Mouse (Mus musculus): ENCODE measurements around the gene Arr3. TPM values are rescaled to one million over a fixed set of nuclear protein-coding genes. Genes with fewer than 3 reads are reported as not detected.

Gene Arr3
- total RNA-seq (2012; rRNA removed): not detected in 2 replicates

DNA sequence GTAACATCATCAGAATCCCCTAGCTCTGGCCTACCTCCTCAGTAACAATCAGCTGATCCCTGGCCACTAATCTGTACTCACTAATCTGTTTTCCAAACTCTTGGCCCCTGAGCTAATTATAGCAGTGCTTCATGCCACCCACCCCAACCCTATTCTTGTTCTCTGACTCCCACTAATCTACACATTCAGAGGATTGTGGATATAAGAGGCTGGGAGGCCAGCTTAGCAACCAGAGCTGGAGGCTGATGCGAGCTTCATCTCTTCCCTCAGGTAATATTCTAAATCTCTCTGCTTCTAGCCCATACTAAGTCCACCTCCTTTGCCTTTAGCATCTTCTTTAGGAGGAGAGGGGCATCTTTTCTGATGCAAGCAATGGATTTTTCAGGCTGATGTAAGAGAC, at the start of gene Arr3:
Arr3 (plus strand) TSS at position 184 of the 400 bp plus-strand sequence.
- H3K27ac ChIP-seq (ENCODE audit: insufficient read depth, low read depth, low read length, poor library complexity, severe bottlenecking): no peak within 1 kb of the TSS
- H3K9ac ChIP-seq (ENCODE audit: insufficient read depth, low read depth, low read length, poor library complexity, severe bottlenecking): no peak within 1 kb of the TSS
- H3K36me3 ChIP-seq (ENCODE audit: control insufficient read depth, insufficient read depth, low read length, poor library complexity, severe bottlenecking): no peaks in the 10 kb centered on the region
- no peak within 1 kb of the TSS for H3K4me3 ChIP-seq (ENCODE audit: insufficient read depth in 1 of 2, low read depth in 1 of 2, low read length in 2 of 2, poor library complexity in 1 of 2, severe bottlenecking in 1 of 2)
- H3K9me3 ChIP-seq (ENCODE audit: control insufficient read depth, insufficient read depth, low read depth, low read length): no peaks in the 10 kb centered on the region
- DNase-seq (ENCODE audit: low read depth, low spot score): no peak
- in situ Hi-C loops (cut with MboI; ENCODE audit: low sequenced_read_pairs in 2 of 2, unreplicated experiment in 2 of 2): no loop called here
- no peaks in the 10 kb centered on the region for H3K4me1 ChIP-seq (ENCODE audit: control insufficient read depth in 2 of 2, insufficient read depth in 2 of 2, low read length in 2 of 2, poor library complexity in 1 of 2)
- TF ChIP-seq HCFC1 (IDR thresholded peaks at IDR 0.05; ENCODE audit: borderline replicate concordance, insufficient read depth, low read length) (no peak), MAFK (IDR thresholded peaks at IDR 0.05; ENCODE audit: insufficient read depth, low read depth, low read length) (no peak), CHD2 (IDR thresholded peaks at IDR 0.05; ENCODE audit: low read depth, low read length) (no peak), ZC3H11A (IDR thresholded peaks at IDR 0.05; ENCODE audit: borderline replicate concordance, low read depth, low read length) (no peak), ZNF384 (IDR thresholded peaks at IDR 0.05; ENCODE audit: low read depth, low read length) (no peak)

DNA sequence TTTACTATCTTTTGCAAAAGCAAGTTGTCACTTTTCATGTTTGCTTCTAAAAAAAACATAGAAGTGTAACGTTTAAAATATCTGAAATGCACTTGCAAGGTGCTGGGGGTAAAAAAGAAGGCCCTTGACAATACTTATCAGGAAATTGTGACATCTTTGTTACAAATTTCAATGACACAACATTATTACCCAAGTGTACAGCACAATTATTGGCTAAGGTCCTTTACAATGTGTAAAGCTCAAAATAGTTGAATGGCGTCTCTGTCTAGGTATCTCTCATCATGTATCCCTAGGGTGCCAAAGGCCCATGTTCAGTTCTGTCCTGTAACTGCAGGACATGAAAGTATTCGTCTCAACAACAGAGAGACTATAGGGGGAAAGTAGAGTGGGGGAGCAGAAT, 49.3 kb upstream of the Arr3 start:
- Histone ChIP-seq H3K9me3 (ENCODE audit: control insufficient read depth, insufficient read depth, low read depth, low read length) (no peaks in the 10 kb centered on the region), H3K36me3 (ENCODE audit: control insufficient read depth, insufficient read depth, low read length, poor library complexity, severe bottlenecking) (no peaks in the 10 kb centered on the region), H3K4me1 (ENCODE audit: control insufficient read depth in 2 of 2, insufficient read depth in 2 of 2, low read length in 2 of 2, poor library complexity in 1 of 2) (no peaks in the 10 kb centered on the region), H3K4me3 (ENCODE audit: insufficient read depth in 1 of 2, low read depth in 1 of 2, low read length in 2 of 2, poor library complexity in 1 of 2, severe bottlenecking in 1 of 2) (no peak overlapping the region), H3K9ac (ENCODE audit: insufficient read depth, low read depth, low read length, poor library complexity, severe bottlenecking) (no peak overlapping the region), H3K27ac (ENCODE audit: insufficient read depth, low read depth, low read length, poor library complexity, severe bottlenecking) (no peak overlapping the region)
- no peak for DNase-seq (ENCODE audit: low read depth, low spot score)
- in situ Hi-C loops (cut with MboI; ENCODE audit: low sequenced_read_pairs in 2 of 2, unreplicated experiment in 2 of 2): no loop called here
- TF ChIP-seq ZNF384 (IDR thresholded peaks at IDR 0.05; ENCODE audit: low read depth, low read length) (no peak), HCFC1 (IDR thresholded peaks at IDR 0.05; ENCODE audit: borderline replicate concordance, insufficient read depth, low read length) (no peak), ZC3H11A (IDR thresholded peaks at IDR 0.05; ENCODE audit: borderline replicate concordance, low read depth, low read length) (no peak), CHD2 (IDR thresholded peaks at IDR 0.05; ENCODE audit: low read depth, low read length) (no peak), MAFK (IDR thresholded peaks at IDR 0.05; ENCODE audit: insufficient read depth, low read depth, low read length) (no peak)

DNA sequence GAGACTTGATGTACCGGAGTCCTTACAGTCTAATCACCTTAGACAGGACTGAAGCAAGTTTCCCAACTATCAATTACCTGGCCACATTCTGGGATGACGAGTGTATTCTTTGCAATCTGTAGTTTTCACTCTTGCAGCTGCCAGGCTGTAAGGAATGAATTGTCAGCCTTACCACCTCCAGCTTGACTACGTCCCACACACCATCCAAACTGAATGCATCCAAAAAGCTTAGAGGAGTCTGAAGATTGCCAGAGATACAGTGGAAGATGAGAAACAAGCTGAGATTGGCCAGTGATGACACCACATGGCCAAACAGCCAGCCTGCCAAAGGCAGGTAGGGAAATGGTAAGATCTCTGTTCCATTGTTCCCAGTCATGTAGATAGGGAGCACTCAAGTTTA, 39.6 kb upstream of the Arr3 start:
- no peak for DNase-seq (ENCODE audit: low read depth, low spot score)
- in situ Hi-C loops (cut with MboI; ENCODE audit: low sequenced_read_pairs in 2 of 2, unreplicated experiment in 2 of 2): no loop called here
- H3K9ac ChIP-seq (ENCODE audit: insufficient read depth, low read depth, low read length, poor library complexity, severe bottlenecking): no peak overlapping the region
- no peaks in the 10 kb centered on the region for H3K36me3 ChIP-seq (ENCODE audit: control insufficient read depth, insufficient read depth, low read length, poor library complexity, severe bottlenecking)
- no peak overlapping the region for H3K4me3 ChIP-seq (ENCODE audit: insufficient read depth in 1 of 2, low read depth in 1 of 2, low read length in 2 of 2, poor library complexity in 1 of 2, severe bottlenecking in 1 of 2)
- TF ChIP-seq HCFC1 (IDR thresholded peaks at IDR 0.05; ENCODE audit: borderline replicate concordance, insufficient read depth, low read length): no peak
- TF ChIP-seq ZC3H11A (IDR thresholded peaks at IDR 0.05; ENCODE audit: borderline replicate concordance, low read depth, low read length): no peak
- TF ChIP-seq ZNF384 (IDR thresholded peaks at IDR 0.05; ENCODE audit: low read depth, low read length): no peak
- no peak for TF ChIP-seq MAFK (IDR thresholded peaks at IDR 0.05; ENCODE audit: insufficient read depth, low read depth, low read length)
- no peak for TF ChIP-seq CHD2 (IDR thresholded peaks at IDR 0.05; ENCODE audit: low read depth, low read length)
- H3K27ac ChIP-seq (ENCODE audit: insufficient read depth, low read depth, low read length, poor library complexity, severe bottlenecking): no peak overlapping the region
- no peaks in the 10 kb centered on the region for H3K4me1 ChIP-seq (ENCODE audit: control insufficient read depth in 2 of 2, insufficient read depth in 2 of 2, low read length in 2 of 2, poor library complexity in 1 of 2)
- H3K9me3 ChIP-seq (ENCODE audit: control insufficient read depth, insufficient read depth, low read depth, low read length): no peaks in the 10 kb centered on the region

DNA sequence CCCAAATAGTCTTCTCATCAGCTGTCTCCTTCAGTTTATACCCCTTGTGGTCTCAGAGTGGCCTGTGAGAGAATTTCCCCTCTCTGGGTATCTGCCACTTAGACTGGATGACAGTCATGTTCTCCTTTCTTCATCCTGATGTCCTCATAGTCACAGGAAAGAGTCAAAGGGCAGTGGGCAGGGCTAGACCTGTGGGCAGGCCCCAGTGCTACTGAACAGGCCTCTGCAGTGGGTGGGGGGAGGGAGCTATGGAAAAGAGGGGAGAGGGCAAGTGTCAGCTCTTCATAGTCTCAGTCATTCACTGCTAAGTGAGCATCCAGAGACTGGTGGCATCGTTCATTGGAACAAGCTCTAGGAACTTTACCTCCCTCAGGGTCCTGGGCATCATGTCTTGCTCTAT, 33.3 kb upstream of the Arr3 start, which contains the start of gene Awat1:
Awat1 (plus strand) TSS at position 301 of the 400 bp plus-strand sequence.
- no peaks in the 10 kb centered on the region for H3K9me3 ChIP-seq (ENCODE audit: control insufficient read depth, insufficient read depth, low read depth, low read length)
- H3K36me3 ChIP-seq (ENCODE audit: control insufficient read depth, insufficient read depth, low read length, poor library complexity, severe bottlenecking): no peaks in the 10 kb centered on the region
- no peak for DNase-seq (ENCODE audit: low read depth, low spot score)
- H3K4me3 ChIP-seq (ENCODE audit: insufficient read depth in 1 of 2, low read depth in 1 of 2, low read length in 2 of 2, poor library complexity in 1 of 2, severe bottlenecking in 1 of 2): no peak within 1 kb of the TSS
- TF ChIP-seq HCFC1 (IDR thresholded peaks at IDR 0.05; ENCODE audit: borderline replicate concordance, insufficient read depth, low read length) (no peak), MAFK (IDR thresholded peaks at IDR 0.05; ENCODE audit: insufficient read depth, low read depth, low read length) (no peak), ZNF384 (IDR thresholded peaks at IDR 0.05; ENCODE audit: low read depth, low read length) (no peak), CHD2 (IDR thresholded peaks at IDR 0.05; ENCODE audit: low read depth, low read length) (no peak), ZC3H11A (IDR thresholded peaks at IDR 0.05; ENCODE audit: borderline replicate concordance, low read depth, low read length) (no peak)
- no peak within 1 kb of the TSS for H3K9ac ChIP-seq (ENCODE audit: insufficient read depth, low read depth, low read length, poor library complexity, severe bottlenecking)
- H3K27ac ChIP-seq (ENCODE audit: insufficient read depth, low read depth, low read length, poor library complexity, severe bottlenecking): no peak within 1 kb of the TSS
- no peaks in the 10 kb centered on the region for H3K4me1 ChIP-seq (ENCODE audit: control insufficient read depth in 2 of 2, insufficient read depth in 2 of 2, low read length in 2 of 2, poor library complexity in 1 of 2)
- in situ Hi-C loops (cut with MboI; ENCODE audit: low sequenced_read_pairs in 2 of 2, unreplicated experiment in 2 of 2): no loop called here

DNA sequence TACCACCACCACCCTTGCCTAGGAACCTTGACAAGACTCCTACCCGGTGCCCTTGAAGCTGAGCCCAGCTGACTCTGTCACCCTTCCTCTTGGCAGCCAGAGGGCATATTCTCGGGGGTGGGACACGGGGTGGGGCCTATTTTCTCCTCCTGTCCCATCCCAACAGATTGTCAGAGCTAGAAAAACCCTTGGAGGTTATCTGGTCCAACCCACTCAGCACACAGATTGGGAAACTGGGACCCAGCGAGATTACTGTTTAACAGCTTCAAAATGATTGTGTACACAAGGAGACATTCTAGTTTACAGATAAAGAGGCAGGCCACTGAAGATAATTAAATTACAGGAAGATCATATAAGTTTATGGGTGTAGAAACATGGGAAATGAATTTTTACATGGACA, 10.5 kb upstream of the Arr3 start, which contains the start of gene P2ry4:
P2ry4 (minus strand) TSS at position 79 of the 400 bp plus-strand sequence.
- no peaks in the 10 kb centered on the region for H3K9me3 ChIP-seq (ENCODE audit: control insufficient read depth, insufficient read depth, low read depth, low read length)
- in situ Hi-C loops (cut with MboI; ENCODE audit: low sequenced_read_pairs in 2 of 2, unreplicated experiment in 2 of 2): no loop called here
- H3K27ac ChIP-seq (ENCODE audit: insufficient read depth, low read depth, low read length, poor library complexity, severe bottlenecking): no peak within 1 kb of the TSS
- TF ChIP-seq ZC3H11A (IDR thresholded peaks at IDR 0.05; ENCODE audit: borderline replicate concordance, low read depth, low read length) (no peak), HCFC1 (IDR thresholded peaks at IDR 0.05; ENCODE audit: borderline replicate concordance, insufficient read depth, low read length) (no peak), ZNF384 (IDR thresholded peaks at IDR 0.05; ENCODE audit: low read depth, low read length) (no peak), CHD2 (IDR thresholded peaks at IDR 0.05; ENCODE audit: low read depth, low read length) (no peak), MAFK (IDR thresholded peaks at IDR 0.05; ENCODE audit: insufficient read depth, low read depth, low read length) (no peak)
- DNase-seq (ENCODE audit: low read depth, low spot score): no peak
- no peak within 1 kb of the TSS for H3K4me3 ChIP-seq (ENCODE audit: insufficient read depth in 1 of 2, low read depth in 1 of 2, low read length in 2 of 2, poor library complexity in 1 of 2, severe bottlenecking in 1 of 2)
- no peaks in the 10 kb centered on the region for H3K4me1 ChIP-seq (ENCODE audit: control insufficient read depth in 2 of 2, insufficient read depth in 2 of 2, low read length in 2 of 2, poor library complexity in 1 of 2)
- H3K36me3 ChIP-seq (ENCODE audit: control insufficient read depth, insufficient read depth, low read length, poor library complexity, severe bottlenecking): no peaks in the 10 kb centered on the region
- no peak within 1 kb of the TSS for H3K9ac ChIP-seq (ENCODE audit: insufficient read depth, low read depth, low read length, poor library complexity, severe bottlenecking)

All from ES-E14 (cell line).